Mouse (Mus musculus) forebrain, embryonic 13.5 days (tissue): Measurements from ENCODE around the gene Ubr1. TPM values are rescaled to one million over a fixed set of nuclear protein-coding genes. Genes with fewer than 3 reads are reported as not detected.
"Not testable (repeated sequence)": the region's sequence is repeated elsewhere in the genome, so short reads cannot be mapped to it uniquely, and the experiment has no call there.

ENCODE experiments used
- ATAC-seq: fragments of 200-750 bp; cut with Nextera tagmentation; 2 replicates; pipeline ENCODE4 v1.8.0; 2017
- H3K27ac ChIP-seq: fragments of 300-500 bp; sonication (generic); 2 replicates; pipeline ENCODE4 v1.5.1; 2015; ENCODE audit warnings: inconsistent platforms, mild to moderate bottlenecking, moderate library complexity
- H3K27me3 ChIP-seq: fragments of 300-500 bp; sonication (generic); 2 replicates; pipeline ENCODE4 v1.6.1; 2015; ENCODE audit warnings: mild to moderate bottlenecking, inconsistent platforms
- H3K36me3 ChIP-seq: fragments of 300-500 bp; sonication (generic); 2 replicates; pipeline ENCODE4 v1.6.1; 2015; ENCODE audit warnings: mild to moderate bottlenecking, inconsistent platforms; ENCODE audit not compliant: poor library complexity, severe bottlenecking
- H3K4me1 ChIP-seq: fragments of 300-500 bp; sonication (generic); 2 replicates; pipeline ENCODE4 v1.6.1; 2015; ENCODE audit warnings: inconsistent platforms
- H3K4me2 ChIP-seq: fragments of 300-500 bp; sonication (generic); 2 replicates; pipeline ENCODE4 v1.6.1; 2015; ENCODE audit warnings: inconsistent platforms, mild to moderate bottlenecking, moderate library complexity
- H3K4me3 ChIP-seq: fragments of 300-500 bp; sonication (generic); 2 replicates; pipeline ENCODE4 v1.5.1; 2015; ENCODE audit warnings: mild to moderate bottlenecking, inconsistent platforms
- H3K9ac ChIP-seq: fragments of 300-500 bp; sonication (generic); 2 replicates; pipeline ENCODE4 v1.6.1; 2015; ENCODE audit warnings: mild to moderate bottlenecking, inconsistent platforms
- H3K9me3 ChIP-seq: fragments of 300-500 bp; sonication (generic); replicated peaks from 2 replicates; pipeline ENCODE4 v1.6.1; 2016; ENCODE audit warnings: inconsistent platforms
- WGBS: fragments of 180-500 bp; shearing (Covaris S2); methylation state at CpG from one replicate; pipeline ENCODE4 v1.1.7; 2015; 5-methylcytosine and 5-hydroxymethylcytosine counted together
- polyA plus RNA-seq: library from polyadenylated mRNA; unstranded; fragments of >200 nt; fragmentation: Nextera tagmentation; extraction: Ambion mirVana; gene quantifications from 2 replicates; pipeline ENCODE4 v1.2.1, GENCODE M21; 2015

Gene Ubr1
- polyA plus RNA-seq, 1 experiment from 2014 or later, result 32.1 TPM

GRCm38 (mm10) chr2:120996607-120997006 lies 26.1 kb upstream of the Ubr1 start:
- not testable (repeated sequence) for H3K4me1 ChIP-seq, ATAC-seq, H3K9me3 ChIP-seq, H3K27ac ChIP-seq, H3K27me3 ChIP-seq, H3K36me3 ChIP-seq, H3K4me3 ChIP-seq, H3K9ac ChIP-seq, H3K4me2 ChIP-seq
- WGBS, result 72% methylated on average over 1 of the region's 1 CpGs

GRCm38 (mm10) chr2:120991196-120991595 lies 20.7 kb upstream of the Ubr1 start:
- H3K27ac ChIP-seq, result no peak overlapping the region
- no peaks in the 10 kb centered on the region for H3K4me1 ChIP-seq
- ATAC-seq, result no peak
- 71% methylated on average over 4 of the region's 4 CpGs for WGBS
- H3K4me2 ChIP-seq, result no peak overlapping the region
- H3K36me3 ChIP-seq, result no peaks in the 10 kb centered on the region
- H3K4me3 ChIP-seq, result no peak overlapping the region
- no peak overlapping the region for H3K9ac ChIP-seq
- no peaks in the 10 kb centered on the region for H3K27me3 ChIP-seq
- H3K9me3 ChIP-seq, result no peaks in the 10 kb centered on the region

GRCm38 (mm10) chr2:120985241-120985640 lies 14.7 kb upstream of the Ubr1 start:
- Histone ChIP-seq H3K4me1 (no peaks in the 10 kb centered on the region), H3K27ac (no peak overlapping the region), H3K36me3 (no peaks in the 10 kb centered on the region), H3K4me2 (no peak overlapping the region), H3K9me3 (no peaks in the 10 kb centered on the region), H3K27me3 (no peaks in the 10 kb centered on the region), H3K4me3 (no peak overlapping the region), H3K9ac (no peak overlapping the region)
- WGBS, result 95% methylated on average over 1 of the region's 1 CpGs
- no peak for ATAC-seq

- Histone ChIP-seq H3K36me3 (no peaks in the 10 kb centered on the region), H3K27me3 (no peaks in the 10 kb centered on the region), H3K4me2 (no peak overlapping the region), H3K9me3 (no peaks in the 10 kb centered on the region), H3K4me3 (no peak overlapping the region), H3K9ac (no peak overlapping the region), H3K27ac (no peak overlapping the region), H3K4me1 (no peaks in the 10 kb centered on the region)
- WGBS, result 13% methylated on average over 2 of the region's 2 CpGs
- ATAC-seq, result no peak
Measured at GRCm38 (mm10) chr2:120983611-120984010, 13.1 kb upstream of the Ubr1 start.

- no peak for ATAC-seq
- Histone ChIP-seq H3K27ac (no peak overlapping the region), H3K9ac (no peak overlapping the region), H3K9me3 (no peaks in the 10 kb centered on the region), H3K36me3 (no peaks in the 10 kb centered on the region), H3K27me3 (no peaks in the 10 kb centered on the region), H3K4me2 (no peak overlapping the region), H3K4me3 (no peak overlapping the region), H3K4me1 (0 out of 2 replicates have a peak, but pooled peaks cover 6% of the 10 kb centered on the region)
- WGBS, result 74% methylated on average over 2 of the region's 2 CpGs
Measured at GRCm38 (mm10) chr2:120980861-120981260, 10.3 kb upstream of the Ubr1 start.

- H3K36me3 ChIP-seq, result no peaks in the 10 kb centered on the region
- H3K4me2 ChIP-seq, result no peak overlapping the region
- 0 out of 2 replicates have a peak, but pooled peaks cover 6% of the 10 kb centered on the region for H3K4me1 ChIP-seq
- H3K27me3 ChIP-seq, result no peaks in the 10 kb centered on the region
- no peak overlapping the region for H3K4me3 ChIP-seq
- 93% methylated on average over 1 of the region's 1 CpGs for WGBS
- H3K9me3 ChIP-seq, result no peaks in the 10 kb centered on the region
- no peak overlapping the region for H3K9ac ChIP-seq
- H3K27ac ChIP-seq, result no peak overlapping the region
- no peak for ATAC-seq
Measured at GRCm38 (mm10) chr2:120979819-120980218, 9.3 kb upstream of the Ubr1 start.

- Histone ChIP-seq H3K4me3 (no peak overlapping the region), H3K36me3 (no peaks in the 10 kb centered on the region), H3K27me3 (no peaks in the 10 kb centered on the region), H3K9ac (no peak overlapping the region), H3K4me1 (0 out of 2 replicates have a peak, but pooled peaks cover 6% of the 10 kb centered on the region), H3K27ac (no peak overlapping the region), H3K4me2 (no peak overlapping the region), H3K9me3 (no peaks in the 10 kb centered on the region)
- no peak for ATAC-seq
- 44% methylated on average over 2 of the region's 2 CpGs for WGBS
Measured at GRCm38 (mm10) chr2:120978693-120979037, 8.2 kb upstream of the Ubr1 start.

- peak overlapping the region; percentile 71 for H3K4me3 ChIP-seq
- no peak overlapping the region for H3K27ac ChIP-seq
- H3K4me1 ChIP-seq, result 0 out of 2 replicates have a peak, but pooled peaks cover 6% of the 10 kb centered on the region
- no peaks in the 10 kb centered on the region for H3K9me3 ChIP-seq
- WGBS, result 83% methylated on average over 8 of the region's 8 CpGs
- peak overlapping the region; percentile 79; the same call in 1 of the 2 replicates for H3K9ac ChIP-seq
- 0 out of 2 replicates have a peak, but pooled peaks have one; percentile 31 for ATAC-seq
- no peaks in the 10 kb centered on the region for H3K36me3 ChIP-seq
- H3K4me2 ChIP-seq, result peak overlapping the region; percentile 93
- no peaks in the 10 kb centered on the region for H3K27me3 ChIP-seq
Measured at GRCm38 (mm10) chr2:120977926-120978692, 7.6 kb upstream of the Ubr1 start.

- Histone ChIP-seq H3K4me3 (peak within 1 kb of the TSS; percentile 71), H3K9ac (peak within 1 kb of the TSS; percentile 79), H3K27me3 (no peaks in the 10 kb centered on the region), H3K36me3 (no peaks in the 10 kb centered on the region), H3K4me2 (peak within 1 kb of the TSS; percentile 93), H3K27ac (no peak within 1 kb of the TSS; the same call in none of the 2 replicates), H3K9me3 (no peaks in the 10 kb centered on the region), H3K4me1 (0 out of 2 replicates have a peak, but pooled peaks cover 9% of the 10 kb centered on the region)
- WGBS, result 1% methylated on average over 66 of the region's 71 CpGs
- ATAC-seq, result peak; percentile 72
Measured at GRCm38 (mm10) chr2:120976990-120977925, 6.7 kb upstream of the Ubr1 start, which contains the start of gene Tmem62. Gene Tmem62, plus strand, starts transcription at chr2:120977017.

GRCm38 (mm10) chr2:120976308-120976707 lies 5.8 kb upstream of the Ubr1 start:
- Histone ChIP-seq H3K36me3 (no peaks in the 10 kb centered on the region), H3K27me3 (no peaks in the 10 kb centered on the region), H3K4me3 (no peak overlapping the region), H3K9ac (no peak overlapping the region), H3K27ac (no peak overlapping the region), H3K4me1 (0 out of 2 replicates have a peak, but pooled peaks cover 10% of the 10 kb centered on the region), H3K4me2 (0 out of 2 replicates have a peak overlapping the region, but pooled peaks have one; percentile 19), H3K9me3 (no peaks in the 10 kb centered on the region)
- WGBS, result 48% methylated on average over 4 of the region's 4 CpGs
- no peak for ATAC-seq

GRCm38 (mm10) chr2:120972964-120973363 lies 2.4 kb upstream of the Ubr1 start:
- Histone ChIP-seq H3K9me3 (no peaks in the 10 kb centered on the region), H3K27ac (no peak overlapping the region), H3K27me3 (no peaks in the 10 kb centered on the region), H3K4me3 (no peak overlapping the region), H3K4me2 (no peak overlapping the region), H3K4me1 (peaks cover 29% of the 10 kb centered on the region), H3K9ac (no peak overlapping the region), H3K36me3 (no peaks in the 10 kb centered on the region)
- no peak for ATAC-seq
- 15% methylated on average over 5 of the region's 5 CpGs for WGBS

GRCm38 (mm10) chr2:120972257-120972656 lies 1.7 kb upstream of the Ubr1 start:
- not testable (repeated sequence) for H3K36me3 ChIP-seq, H3K9ac ChIP-seq, ATAC-seq, H3K27ac ChIP-seq, H3K4me3 ChIP-seq, H3K27me3 ChIP-seq, H3K9me3 ChIP-seq, H3K4me2 ChIP-seq
- WGBS, result 96% methylated on average over 8 of the region's 8 CpGs
- peaks cover 24% of the 10 kb centered on the region for H3K4me1 ChIP-seq
